Mouse (Mus musculus) forebrain, postnatal 0 days (tissue): ENCODE results near the gene Plpp3. TPM values are rescaled to one million over a fixed set of nuclear protein-coding genes. Genes with fewer than 3 reads are reported as not detected.
A peak's percentile ranks its signal among the peaks of the same experiment; 100 is the strongest.

Source experiments
- ATAC-seq: fragments of 200-750 bp; cut with Nextera tagmentation; 2 replicates; pipeline ENCODE4 v1.8.0; 2017; ENCODE audit warnings: mild to moderate bottlenecking, moderate library complexity
- DNase-seq: peaks from one replicate; pipeline ENCODE4 v3.0.0-alpha.2; 2015
- H3K27ac ChIP-seq: fragments of 300-500 bp; sonication (generic); 2 replicates; pipeline ENCODE4 v1.5.1; 2014; ENCODE audit warnings: low read depth, mild to moderate bottlenecking, antibody characterized with exemption, low read length, moderate library complexity, mixed read lengths
- H3K27me3 ChIP-seq: fragments of 300-500 bp; sonication (generic); 2 replicates; pipeline ENCODE4 v1.6.1; 2014; ENCODE audit warnings: mild to moderate bottlenecking, low read length, mixed read lengths; ENCODE audit not compliant: insufficient read depth
- H3K36me3 ChIP-seq: fragments of 300-500 bp; sonication (generic); 2 replicates; pipeline ENCODE4 v1.6.1; 2014; ENCODE audit warnings: mild to moderate bottlenecking, moderate library complexity; ENCODE audit not compliant: insufficient read depth
- H3K4me1 ChIP-seq: fragments of 300-500 bp; sonication (generic); 2 replicates; pipeline ENCODE4 v1.6.1; 2014; ENCODE audit warnings: antibody characterized with exemption; ENCODE audit not compliant: insufficient read depth
- H3K4me2 ChIP-seq: fragments of 300-500 bp; sonication (generic); 2 replicates; pipeline ENCODE4 v1.6.1; 2014; ENCODE audit warnings: low read depth, mild to moderate bottlenecking, moderate library complexity
- H3K4me3 ChIP-seq: fragments of 300-500 bp; sonication (generic); 2 replicates; pipeline ENCODE4 v1.5.1; 2014; ENCODE audit warnings: low read depth, low read length, mixed read lengths
- H3K9ac ChIP-seq: fragments of 300-500 bp; sonication (generic); 2 replicates; pipeline ENCODE4 v1.6.1; 2014; ENCODE audit warnings: mild to moderate bottlenecking
- H3K9me3 ChIP-seq: fragments of 300-500 bp; sonication (generic); 2 replicates; pipeline ENCODE4 v1.6.1; 2016; ENCODE audit warnings: low read length
- CTCF ChIP-seq: sonication (generic); IDR thresholded peaks from 2 replicates; pipeline ENCODE4 v1.5.1; 2016; ENCODE audit warnings: antibody characterized with exemption, control low read depth, low read depth
- WGBS: fragments of 180-500 bp; shearing (Covaris S2); extraction: QIAGEN DNeasy Blood & Tissue Kit; methylation state at CpG from one replicate; pipeline ENCODE4 v1.1.7; 2014; 5-methylcytosine and 5-hydroxymethylcytosine counted together
- polyA plus RNA-seq: library from polyadenylated mRNA; unstranded; fragments of >200 nt; fragmentation: Nextera tagmentation; extraction: Ambion mirVana; gene quantifications from 2 replicates; pipeline ENCODE4 v1.2.1, GENCODE M21; 2015
- total RNA-seq: library from RNA; depleted of rRNA; stranded (reverse); fragments of >200 nt; gene quantifications from 2 replicates; pipeline ENCODE4 v1.2.3, GENCODE M21; 2014

The Plpp3 gene
- total and polyA plus RNA-seq, 2 experiments from 2014 or later, result 87.3 to 117 TPM

DNA sequence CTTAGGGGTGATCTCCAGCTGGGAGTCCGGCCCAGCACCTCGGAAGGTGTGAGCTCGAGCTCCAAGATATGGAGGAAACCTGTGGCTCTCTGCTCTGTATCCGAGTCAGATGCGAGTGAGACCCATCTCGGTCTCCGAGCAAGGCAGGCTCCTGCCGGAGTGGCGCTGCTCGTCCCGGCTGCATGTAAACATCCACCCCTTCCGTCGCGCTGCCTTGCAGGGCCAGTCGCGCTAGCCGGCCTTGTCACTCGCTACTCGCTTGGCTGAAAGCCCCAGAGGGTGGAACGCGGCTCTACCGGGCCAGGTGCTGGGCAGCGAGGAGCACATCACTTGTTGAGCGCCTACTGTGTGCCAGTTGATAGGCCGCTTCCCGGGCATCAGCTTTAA is 1.0 kb downstream of the Plpp3 start:
- Histone ChIP-seq H3K4me1 (0 out of 2 replicates have a peak, but pooled peaks cover 8% of the 10 kb centered on the region), H3K9ac (peak overlapping the region; percentile 70), H3K4me3 (peak overlapping the region; percentile 85), H3K4me2 (peak overlapping the region; percentile 80), H3K36me3 (no peaks in the 10 kb centered on the region), H3K27ac (peak overlapping the region; percentile 87), H3K9me3 (no peaks in the 10 kb centered on the region), H3K27me3 (no peaks in the 10 kb centered on the region)
- ATAC-seq (peak; percentile 83), DNase-seq (peak; percentile 79)
- peak; percentile 63 for TF ChIP-seq CTCF
- 1% methylated on average over 26 of the region's 26 CpGs for WGBS

DNA sequence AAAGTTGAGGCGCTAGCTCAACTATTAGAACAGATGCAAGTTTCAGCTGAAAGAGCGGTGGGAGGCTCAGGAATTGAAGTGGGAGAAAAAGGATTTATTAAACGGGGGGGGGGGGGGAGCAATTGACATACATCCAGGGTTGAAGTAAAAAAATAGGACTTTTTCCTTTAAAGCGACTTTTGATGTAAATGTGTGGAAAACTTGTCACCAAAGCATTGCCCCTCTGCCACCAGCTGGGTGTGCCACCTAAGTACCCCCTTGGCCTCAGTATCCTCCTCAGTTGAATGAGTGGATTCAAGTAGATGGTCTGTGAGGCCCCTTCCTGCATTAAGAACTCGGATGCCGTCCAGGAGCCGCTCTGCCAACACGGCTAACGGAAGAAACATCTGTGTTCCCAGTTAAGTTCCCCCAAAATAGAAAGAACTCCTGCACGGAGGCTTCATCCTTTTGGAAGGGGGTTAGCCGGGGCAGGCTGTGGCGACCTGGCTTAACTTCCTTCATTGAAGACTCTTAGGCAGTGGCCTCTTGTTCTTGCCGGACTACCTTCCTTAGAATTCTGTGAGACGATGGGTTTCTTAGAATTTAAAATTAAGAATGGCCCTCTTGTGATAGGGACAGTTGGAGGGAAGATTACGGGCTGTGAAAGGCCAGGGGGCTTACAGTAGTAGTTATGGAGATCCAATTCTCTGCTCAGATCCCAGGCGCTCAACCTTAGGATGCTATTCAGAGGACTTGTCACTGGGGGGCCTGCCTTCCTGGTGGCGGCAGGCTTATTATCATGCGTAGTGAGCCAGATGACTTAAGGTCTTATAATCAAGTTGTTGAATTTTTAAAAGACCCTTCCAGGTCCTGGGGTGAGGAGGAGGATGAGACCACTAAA is 1.7 kb downstream of the Plpp3 start:
- peak overlapping the region; percentile 80 for H3K4me2 ChIP-seq
- H3K27me3 ChIP-seq, result no peaks in the 10 kb centered on the region
- TF ChIP-seq CTCF, result peak; percentile 56
- peak; percentile 59 for DNase-seq
- peak overlapping the region; percentile 87; the same call in 1 of the 2 replicates for H3K27ac ChIP-seq
- H3K9me3 ChIP-seq, result no peaks in the 10 kb centered on the region
- peak overlapping the region; percentile 70 for H3K9ac ChIP-seq
- H3K4me1 ChIP-seq, result 0 out of 2 replicates have a peak, but pooled peaks cover 8% of the 10 kb centered on the region
- no peaks in the 10 kb centered on the region for H3K36me3 ChIP-seq
- no peak for ATAC-seq
- under 1% methylated on average over 18 of the region's 18 CpGs for WGBS
- H3K4me3 ChIP-seq, result peak overlapping the region; percentile 85

DNA sequence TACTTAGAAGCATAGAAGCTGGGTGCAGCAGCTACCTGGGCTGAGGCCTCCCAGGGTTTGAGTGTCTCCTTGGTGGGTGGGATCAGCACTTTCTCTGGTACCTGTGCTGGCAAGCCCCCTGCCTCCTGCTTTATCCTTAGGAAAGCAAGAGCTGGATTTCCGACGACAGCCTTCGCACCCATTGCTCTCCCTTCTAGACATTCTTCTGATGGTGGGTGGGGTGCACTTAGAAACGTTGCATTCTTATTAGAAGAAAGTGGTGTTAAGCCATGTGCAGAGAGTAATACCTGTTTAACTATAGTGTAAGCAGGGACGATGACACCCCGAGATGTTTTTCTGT is 2.4 kb downstream of the Plpp3 start:
- Histone ChIP-seq H3K4me1 (0 out of 2 replicates have a peak, but pooled peaks cover 8% of the 10 kb centered on the region), H3K4me3 (peak overlapping the region; percentile 85), H3K9ac (peak overlapping the region; percentile 70), H3K9me3 (no peaks in the 10 kb centered on the region), H3K36me3 (no peaks in the 10 kb centered on the region), H3K27me3 (no peaks in the 10 kb centered on the region), H3K27ac (no peak overlapping the region), H3K4me2 (peak overlapping the region; percentile 80)
- 8% methylated on average over 6 of the region's 6 CpGs for WGBS
- ATAC-seq (no peak), DNase-seq (no peak)
- no peak for TF ChIP-seq CTCF

DNA sequence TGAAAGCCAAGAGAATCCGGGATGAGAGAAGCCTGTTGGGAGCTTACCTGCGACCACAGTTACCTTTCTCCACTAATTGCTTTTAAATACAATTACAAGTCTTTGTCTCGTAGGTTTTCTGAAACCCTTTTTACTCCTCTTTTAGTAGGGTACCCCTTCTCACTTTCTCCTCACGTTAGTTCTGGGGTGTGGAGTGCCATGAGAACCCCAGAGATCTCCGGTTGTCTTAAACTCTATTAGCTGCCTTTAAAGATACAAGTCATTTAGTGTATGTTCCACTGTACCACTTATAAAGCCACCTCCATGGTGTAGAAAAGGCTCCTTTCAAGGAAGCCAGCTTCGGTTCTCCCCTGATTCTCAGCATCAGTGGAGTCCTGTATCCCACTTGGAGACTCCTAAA is 3.3 kb downstream of the Plpp3 start:
- ATAC-seq, result no peak
- no peak for TF ChIP-seq CTCF

DNA sequence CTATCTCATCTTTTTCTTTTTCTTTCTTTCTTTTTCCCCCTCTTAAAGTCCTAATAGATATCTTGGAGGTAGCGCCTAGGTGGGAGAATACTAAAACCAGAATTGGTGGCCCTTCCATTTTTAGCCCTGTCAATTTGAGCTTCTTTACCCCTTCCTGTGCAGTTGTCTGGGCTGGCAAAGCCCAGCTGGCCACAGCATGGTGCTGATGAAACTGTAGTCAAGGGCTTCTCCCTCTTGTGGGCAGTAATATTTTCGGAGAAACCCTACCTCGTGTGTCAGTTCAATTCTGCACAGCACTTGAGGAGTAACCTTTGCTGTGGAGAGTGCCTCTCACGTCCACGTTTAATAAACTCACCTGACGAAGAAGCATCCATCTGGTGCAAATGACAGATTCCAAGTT is 4.9 kb downstream of the Plpp3 start:
- Histone ChIP-seq H3K27ac (no peak overlapping the region), H3K4me2 (no peak overlapping the region), H3K4me3 (no peak overlapping the region), H3K9me3 (no peaks in the 10 kb centered on the region), H3K36me3 (no peaks in the 10 kb centered on the region), H3K4me1 (0 out of 2 replicates have a peak, but pooled peaks cover 8% of the 10 kb centered on the region), H3K27me3 (no peaks in the 10 kb centered on the region), H3K9ac (no peak overlapping the region)
- no peak for DNase-seq
- ATAC-seq, result no peak
- TF ChIP-seq CTCF, result peak; percentile 23
- 49% methylated on average over 6 of the region's 6 CpGs for WGBS

More for the DNA sequence above, 3.3 kb downstream of the Plpp3 start:
- WGBS, result 37% methylated on average over 6 of the region's 6 CpGs
- DNase-seq, result no peak
- H3K36me3 ChIP-seq, result no peaks in the 10 kb centered on the region
- no peak overlapping the region for H3K9ac ChIP-seq
- H3K9me3 ChIP-seq, result no peaks in the 10 kb centered on the region
- H3K4me1 ChIP-seq, result 0 out of 2 replicates have a peak, but pooled peaks cover 8% of the 10 kb centered on the region
- no peaks in the 10 kb centered on the region for H3K27me3 ChIP-seq
- H3K27ac ChIP-seq, result no peak overlapping the region
- peak overlapping the region; percentile 80 for H3K4me2 ChIP-seq
- H3K4me3 ChIP-seq, result peak overlapping the region; percentile 85

DNA sequence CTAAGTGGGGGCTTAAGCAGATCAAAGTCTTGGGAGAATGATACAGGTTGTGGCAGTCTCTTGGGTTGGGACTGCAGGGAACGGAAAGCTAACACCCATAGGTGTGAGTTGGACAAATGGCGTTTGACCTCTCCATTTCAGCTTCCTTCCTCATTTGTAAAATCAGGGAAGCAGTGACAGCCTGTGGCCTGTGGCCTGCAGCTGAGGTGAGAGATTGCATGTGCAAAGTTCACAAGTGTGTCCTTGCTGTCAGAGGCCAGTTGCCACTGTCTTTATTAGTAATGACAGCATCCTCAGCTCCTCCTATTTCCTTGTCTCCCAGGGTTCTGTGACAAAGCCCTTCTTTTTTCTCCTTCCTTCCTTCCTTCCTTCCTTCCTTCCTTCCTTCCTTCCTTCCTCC is 5.5 kb downstream of the Plpp3 start:
- ATAC-seq (no peak), DNase-seq (no peak)
- Histone ChIP-seq H3K4me3 (no peak overlapping the region), H3K27ac (no peak overlapping the region), H3K36me3 (no peaks in the 10 kb centered on the region), H3K9me3 (no peaks in the 10 kb centered on the region), H3K4me1 (0 out of 2 replicates have a peak, but pooled peaks cover 8% of the 10 kb centered on the region), H3K9ac (no peak overlapping the region), H3K27me3 (no peaks in the 10 kb centered on the region), H3K4me2 (no peak overlapping the region)
- no peak for TF ChIP-seq CTCF
- WGBS, result 75% methylated on average over 2 of the region's 2 CpGs

DNA sequence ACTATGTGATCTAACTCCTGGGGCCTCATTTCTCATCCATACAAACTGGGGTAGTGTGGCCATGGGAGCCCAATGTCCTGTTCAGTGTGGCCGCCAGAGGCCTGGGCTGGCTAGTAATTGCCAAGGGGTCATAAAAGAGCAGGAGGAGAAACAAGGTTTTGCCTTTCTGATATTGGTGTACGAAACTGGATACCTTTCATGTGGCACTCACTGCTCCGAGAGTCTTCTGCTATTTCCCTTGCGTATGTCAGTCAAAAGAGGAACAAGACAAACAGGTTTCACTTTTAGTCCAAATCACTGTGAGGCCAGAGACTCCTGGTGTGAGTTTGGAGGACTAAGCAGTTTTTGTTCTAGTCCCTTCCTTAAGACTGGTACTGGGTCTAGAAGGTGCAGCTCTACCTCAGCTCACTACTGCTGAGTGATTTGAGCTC is 6.8 kb downstream of the Plpp3 start:
- Histone ChIP-seq H3K4me3 (no peak overlapping the region), H3K9ac (no peak overlapping the region), H3K27ac (no peak overlapping the region), H3K9me3 (no peaks in the 10 kb centered on the region), H3K27me3 (no peaks in the 10 kb centered on the region), H3K4me2 (no peak overlapping the region), H3K4me1 (peaks cover 17% of the 10 kb centered on the region; the same call in 1 of the 2 replicates), H3K36me3 (no peaks in the 10 kb centered on the region)
- WGBS, result 79% methylated on average over 4 of the region's 4 CpGs
- TF ChIP-seq CTCF, result no peak
- DNase-seq, result no peak
- no peak for ATAC-seq
